Mouse (Mus musculus): ENCODE measurements around the gene Rps21. TPM values are rescaled to one million over a fixed set of nuclear protein-coding genes. Genes with fewer than 3 reads are reported as not detected.

The Rps21 gene
- polyA plus RNA-seq, 1 experiment from 2014 or later: 390 TPM

DNA sequence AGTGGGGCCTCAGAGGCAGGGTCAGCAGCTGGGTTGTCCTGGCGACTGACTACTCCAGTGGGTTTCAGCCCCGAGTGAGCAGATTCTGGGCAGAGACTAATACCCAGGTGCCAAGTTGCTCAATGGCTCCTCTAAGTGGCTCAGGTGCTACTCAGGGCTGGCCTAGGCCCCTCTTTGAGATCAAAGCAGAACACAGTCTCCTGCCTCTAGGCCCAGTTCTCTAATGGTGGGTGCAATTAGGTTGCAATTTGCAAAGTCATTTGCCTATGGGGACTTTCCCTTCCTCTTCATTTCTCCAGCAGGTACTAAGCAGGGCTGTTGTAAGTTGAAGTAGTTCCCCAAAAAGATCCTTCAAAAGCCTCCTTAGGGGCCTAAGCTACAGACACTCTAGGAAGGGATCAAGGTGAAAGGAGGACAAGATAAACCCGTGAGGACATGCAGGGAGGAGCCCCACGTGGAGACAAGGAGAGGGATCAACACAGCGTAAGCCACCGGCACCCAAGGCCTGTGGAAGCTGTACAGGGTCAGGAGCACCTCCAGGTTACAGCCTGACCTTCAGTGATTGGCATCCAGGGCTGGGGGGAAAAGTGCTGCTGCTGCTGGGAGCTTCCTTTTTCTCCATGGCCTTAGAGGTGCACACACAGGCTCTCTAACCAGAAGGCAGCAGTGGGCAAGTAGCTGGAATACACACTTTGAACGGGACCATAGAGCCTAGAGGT is 13.5 kb downstream of the Rps21 start:
- 66% methylated on average over 7 of the region's 7 CpGs for WGBS (ENCODE audit: insufficient replicate concordance)
- peaks cover 30% of the 10 kb centered on the region for H3K4me1 ChIP-seq (ENCODE audit: control insufficient read depth, insufficient read depth, low read length)
- H3K4me3 ChIP-seq (ENCODE audit: low read depth, low read length): no peak overlapping the region
- no peak overlapping the region for H3K27ac ChIP-seq (ENCODE audit: low read depth, low read length)
- H3K9ac ChIP-seq (ENCODE audit: low read depth, low read length): 0 out of 2 replicates have a peak overlapping the region, but pooled peaks have one; percentile 39
- H3K4me2 ChIP-seq: no peak overlapping the region
- H3K9me3 ChIP-seq (replicated peaks; ENCODE audit: control insufficient read depth, low read length): no peaks in the 10 kb centered on the region
- ATAC-seq (replicated peaks; ENCODE audit: insufficient number of reproducible peaks, low FRiP score, low TSS enrichment): no peak
- H3K27me3 ChIP-seq (ENCODE audit: control insufficient read depth, insufficient read depth, low read length): no peaks in the 10 kb centered on the region
- H3K36me3 ChIP-seq (ENCODE audit: control insufficient read depth, insufficient read depth, low read length): no peaks in the 10 kb centered on the region; the same call in 1 of the 2 replicates

GRCm38 (mm10) chr2:180271804-180272395 is 14.7 kb downstream of the Rps21 start:
- H3K4me3 ChIP-seq (ENCODE audit: low read depth, low read length): peak overlapping the region; percentile 76; the same call in 1 of the 2 replicates
- 71% methylated on average over 5 of the region's 5 CpGs for WGBS (ENCODE audit: insufficient replicate concordance)

GRCm38 (mm10) chr2:180272884-180273321 is 15.7 kb downstream of the Rps21 start:
- WGBS (ENCODE audit: insufficient replicate concordance): under 1% methylated on average over 34 of the region's 37 CpGs
- no peaks in the 10 kb centered on the region for H3K27me3 ChIP-seq (ENCODE audit: control insufficient read depth, insufficient read depth, low read length)
- peak overlapping the region; percentile 92 for H3K4me2 ChIP-seq
- peak overlapping the region; percentile 78 for H3K9ac ChIP-seq (ENCODE audit: low read depth, low read length)
- H3K4me3 ChIP-seq (ENCODE audit: low read depth, low read length): peak overlapping the region; percentile 76
- H3K27ac ChIP-seq (ENCODE audit: low read depth, low read length): no peak overlapping the region
- peak; percentile 36 for ATAC-seq (replicated peaks; ENCODE audit: insufficient number of reproducible peaks, low FRiP score, low TSS enrichment)
- H3K9me3 ChIP-seq (replicated peaks; ENCODE audit: control insufficient read depth, low read length): no peaks in the 10 kb centered on the region
- H3K36me3 ChIP-seq (ENCODE audit: control insufficient read depth, insufficient read depth, low read length): no peaks in the 10 kb centered on the region; the same call in 1 of the 2 replicates
- peaks cover 49% of the 10 kb centered on the region for H3K4me1 ChIP-seq (ENCODE audit: control insufficient read depth, insufficient read depth, low read length)

More at GRCm38 (mm10) chr2:180271804-180272395, 14.7 kb downstream of the Rps21 start:
- Histone ChIP-seq H3K36me3 (ENCODE audit: control insufficient read depth, insufficient read depth, low read length) (no peaks in the 10 kb centered on the region; the same call in 1 of the 2 replicates), H3K4me2 (peak overlapping the region; percentile 92), H3K27me3 (ENCODE audit: control insufficient read depth, insufficient read depth, low read length) (no peaks in the 10 kb centered on the region), H3K27ac (ENCODE audit: low read depth, low read length) (no peak overlapping the region), H3K9ac (ENCODE audit: low read depth, low read length) (peak overlapping the region; percentile 78; the same call in 1 of the 2 replicates), H3K4me1 (ENCODE audit: control insufficient read depth, insufficient read depth, low read length) (peaks cover 40% of the 10 kb centered on the region), H3K9me3 (replicated peaks; ENCODE audit: control insufficient read depth, low read length) (no peaks in the 10 kb centered on the region)
- ATAC-seq (replicated peaks; ENCODE audit: insufficient number of reproducible peaks, low FRiP score, low TSS enrichment): no peak

DNA sequence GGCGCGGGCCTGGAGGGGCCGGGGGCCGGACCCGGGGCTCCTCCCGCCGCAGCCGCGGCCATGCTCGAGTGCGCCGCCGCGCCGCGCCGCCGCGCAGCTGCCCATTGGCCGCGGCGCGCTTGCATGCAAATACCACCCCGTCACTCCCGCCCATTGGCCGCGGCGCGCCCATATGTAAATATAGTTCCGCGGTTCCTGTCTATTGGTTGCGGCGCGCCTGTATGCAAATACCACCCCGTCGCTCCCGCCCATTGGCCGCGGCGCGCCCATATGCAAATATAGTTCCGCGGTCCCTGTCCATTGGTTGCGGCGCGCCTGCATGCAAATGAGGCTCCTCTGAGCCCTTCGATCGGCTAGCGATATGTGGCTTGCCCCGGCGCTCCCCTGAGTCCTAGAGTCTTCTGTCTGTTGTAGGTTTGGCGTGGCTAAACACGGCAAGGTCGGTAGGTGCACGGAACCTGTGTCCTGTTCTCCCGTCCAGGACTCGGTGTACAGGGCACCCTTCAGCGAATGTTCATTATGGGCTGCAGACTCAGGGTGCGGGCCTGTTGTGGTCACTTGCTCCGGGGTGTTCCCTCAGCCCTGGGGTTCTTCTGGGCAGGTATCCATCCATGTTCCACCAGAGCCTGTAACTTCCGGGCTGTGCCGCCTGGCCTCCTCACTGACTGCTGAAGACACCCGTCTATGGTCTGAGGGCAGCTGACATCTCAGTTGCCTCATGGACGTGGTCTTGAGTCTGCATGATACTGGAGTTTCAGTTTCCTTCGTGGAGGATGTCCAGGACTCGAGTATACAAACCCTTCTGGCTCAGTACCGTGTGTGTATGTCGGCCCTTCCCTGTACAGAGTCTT is 16.4 kb downstream of the Rps21 start, which contains the start of gene Cables2:
TSS of gene Cables2 (minus strand) at position 103 of the 851 bp plus-strand sequence.
- H3K27me3 ChIP-seq (ENCODE audit: control insufficient read depth, insufficient read depth, low read length): no peaks in the 10 kb centered on the region
- WGBS (ENCODE audit: insufficient replicate concordance): 7% methylated on average over 64 of the region's 68 CpGs
- ATAC-seq (replicated peaks; ENCODE audit: insufficient number of reproducible peaks, low FRiP score, low TSS enrichment): peak; percentile 89
- H3K36me3 ChIP-seq (ENCODE audit: control insufficient read depth, insufficient read depth, low read length): no peaks in the 10 kb centered on the region; the same call in 1 of the 2 replicates
- peaks cover 49% of the 10 kb centered on the region for H3K4me1 ChIP-seq (ENCODE audit: control insufficient read depth, insufficient read depth, low read length)
- no peak within 1 kb of the TSS for H3K27ac ChIP-seq (ENCODE audit: low read depth, low read length)
- peak within 1 kb of the TSS; percentile 78 for H3K9ac ChIP-seq (ENCODE audit: low read depth, low read length)
- H3K4me2 ChIP-seq: peak within 1 kb of the TSS; percentile 92
- H3K9me3 ChIP-seq (replicated peaks; ENCODE audit: control insufficient read depth, low read length): no peaks in the 10 kb centered on the region
- H3K4me3 ChIP-seq (ENCODE audit: low read depth, low read length): peak within 1 kb of the TSS; percentile 76

GRCm38 (mm10) chr2:180274523-180274922 is 17.3 kb downstream of the Rps21 start:
- H3K4me1 ChIP-seq (ENCODE audit: control insufficient read depth, insufficient read depth, low read length): peaks cover 49% of the 10 kb centered on the region
- no peaks in the 10 kb centered on the region for H3K27me3 ChIP-seq (ENCODE audit: control insufficient read depth, insufficient read depth, low read length)
- ATAC-seq (replicated peaks; ENCODE audit: insufficient number of reproducible peaks, low FRiP score, low TSS enrichment): no peak
- no peaks in the 10 kb centered on the region for H3K36me3 ChIP-seq (ENCODE audit: control insufficient read depth, insufficient read depth, low read length)
- H3K9ac ChIP-seq (ENCODE audit: low read depth, low read length): no peak overlapping the region
- no peak overlapping the region for H3K27ac ChIP-seq (ENCODE audit: low read depth, low read length)
- H3K9me3 ChIP-seq (replicated peaks; ENCODE audit: control insufficient read depth, low read length): no peaks in the 10 kb centered on the region
- WGBS (ENCODE audit: insufficient replicate concordance): 82% methylated on average over 2 of the region's 2 CpGs
- no peak overlapping the region for H3K4me3 ChIP-seq (ENCODE audit: low read depth, low read length)
- H3K4me2 ChIP-seq: no peak overlapping the region

- H3K27me3 ChIP-seq (ENCODE audit: control insufficient read depth, insufficient read depth, low read length): no peaks in the 10 kb centered on the region
- H3K27ac ChIP-seq (ENCODE audit: low read depth, low read length): peak overlapping the region; percentile 58
These were observed 18.7 kb downstream of the Rps21 start for GRCm38 (mm10) chr2:180275836-180276235.

GRCm38 (mm10) chr2:180276385-180276784 is 19.2 kb downstream of the Rps21 start:
- Histone ChIP-seq H3K4me1 (ENCODE audit: control insufficient read depth, insufficient read depth, low read length) (peaks cover 38% of the 10 kb centered on the region), H3K9ac (ENCODE audit: low read depth, low read length) (peak overlapping the region; percentile 23), H3K36me3 (ENCODE audit: control insufficient read depth, insufficient read depth, low read length) (no peaks in the 10 kb centered on the region), H3K27me3 (ENCODE audit: control insufficient read depth, insufficient read depth, low read length) (no peaks in the 10 kb centered on the region), H3K27ac (ENCODE audit: low read depth, low read length) (peak overlapping the region; percentile 58), H3K9me3 (replicated peaks; ENCODE audit: control insufficient read depth, low read length) (no peaks in the 10 kb centered on the region), H3K4me3 (ENCODE audit: low read depth, low read length) (no peak overlapping the region), H3K4me2 (peak overlapping the region; percentile 50)
- no peak for ATAC-seq (replicated peaks; ENCODE audit: insufficient number of reproducible peaks, low FRiP score, low TSS enrichment)
- 44% methylated on average over 4 of the region's 4 CpGs for WGBS (ENCODE audit: insufficient replicate concordance)

More at GRCm38 (mm10) chr2:180275836-180276235, 18.7 kb downstream of the Rps21 start:
- Histone ChIP-seq H3K36me3 (ENCODE audit: control insufficient read depth, insufficient read depth, low read length) (no peaks in the 10 kb centered on the region), H3K9me3 (replicated peaks; ENCODE audit: control insufficient read depth, low read length) (no peaks in the 10 kb centered on the region), H3K4me1 (ENCODE audit: control insufficient read depth, insufficient read depth, low read length) (peaks cover 42% of the 10 kb centered on the region), H3K9ac (ENCODE audit: low read depth, low read length) (no peak overlapping the region), H3K4me2 (peak overlapping the region; percentile 50), H3K4me3 (ENCODE audit: low read depth, low read length) (no peak overlapping the region)
- peak; percentile 55 for ATAC-seq (replicated peaks; ENCODE audit: insufficient number of reproducible peaks, low FRiP score, low TSS enrichment)
- WGBS (ENCODE audit: insufficient replicate concordance): 0% methylated on average over 8 of the region's 8 CpGs

DNA sequence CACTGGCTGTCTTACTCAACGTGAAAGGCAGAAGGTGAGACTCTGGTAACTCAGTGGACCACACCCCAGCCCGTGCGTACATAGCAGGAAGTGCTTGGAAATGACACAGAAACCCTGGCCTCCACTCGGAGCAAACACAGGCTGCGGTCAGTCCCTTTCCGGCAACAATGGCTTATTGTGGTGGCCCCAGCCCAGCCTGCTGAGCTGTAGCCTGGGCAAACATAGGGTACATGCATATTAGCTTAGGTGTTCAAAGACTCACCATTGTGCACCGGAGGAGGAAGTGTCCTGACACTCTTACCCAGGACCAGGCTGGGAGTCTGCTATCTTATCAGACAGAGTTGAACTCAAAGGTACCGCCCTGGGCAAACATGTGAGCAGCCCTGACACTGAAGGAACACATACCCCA is 19.7 kb downstream of the Rps21 start:
- Histone ChIP-seq H3K27me3 (ENCODE audit: control insufficient read depth, insufficient read depth, low read length) (no peaks in the 10 kb centered on the region), H3K4me3 (ENCODE audit: low read depth, low read length) (no peak overlapping the region), H3K27ac (ENCODE audit: low read depth, low read length) (0 out of 2 replicates have a peak overlapping the region, but pooled peaks have one; percentile 58), H3K4me2 (peak overlapping the region; percentile 50), H3K9ac (ENCODE audit: low read depth, low read length) (peak overlapping the region; percentile 23), H3K9me3 (replicated peaks; ENCODE audit: control insufficient read depth, low read length) (no peaks in the 10 kb centered on the region), H3K4me1 (ENCODE audit: control insufficient read depth, insufficient read depth, low read length) (peaks cover 33% of the 10 kb centered on the region), H3K36me3 (ENCODE audit: control insufficient read depth, insufficient read depth, low read length) (no peaks in the 10 kb centered on the region)
- WGBS (ENCODE audit: insufficient replicate concordance): 21% methylated on average over 8 of the region's 8 CpGs
- ATAC-seq (replicated peaks; ENCODE audit: insufficient number of reproducible peaks, low FRiP score, low TSS enrichment): no peak

All from heart, embryonic 11.5 days (tissue).